Mouse (Mus musculus) heart, embryonic 10.5 days (tissue): ENCODE measurements at regions not wholly inside any gene's neighbourhood (a gene's known extent, or its start where the extent isn't known, plus 50 kb on each side); places are given as distances from the start of the nearest gene placed in this dataset.

Experiments
- DNase-seq: peaks from one replicate; pipeline ENCODE4 v3.0.0-alpha.2; 2017; ENCODE audit warnings: low spot score
- H3K27ac ChIP-seq: fragments of 300-500 bp; sonication (generic); 2 replicates; pipeline ENCODE4 v1.5.1; 2016; ENCODE audit warnings: mild to moderate bottlenecking
- H3K27me3 ChIP-seq: fragments of 300-500 bp; sonication (generic); 2 replicates; pipeline ENCODE4 v1.6.1; 2016; ENCODE audit warnings: mild to moderate bottlenecking; ENCODE audit not compliant: poor library complexity, insufficient read depth, severe bottlenecking
- H3K36me3 ChIP-seq: fragments of 300-500 bp; sonication (generic); 2 replicates; pipeline ENCODE4 v1.6.1; 2016; ENCODE audit warnings: mild to moderate bottlenecking, moderate library complexity
- H3K4me1 ChIP-seq: fragments of 300-500 bp; sonication (generic); 2 replicates; pipeline ENCODE4 v1.6.1; 2016; ENCODE audit warnings: mild to moderate bottlenecking
- H3K4me3 ChIP-seq: fragments of 300-500 bp; sonication (generic); 2 replicates; pipeline ENCODE4 v1.5.1; 2016; ENCODE audit warnings: mild to moderate bottlenecking, moderate library complexity
- H3K9me3 ChIP-seq: fragments of 300-500 bp; sonication (generic); 2 replicates; pipeline ENCODE4 v1.6.1; 2016; ENCODE audit warnings: mild to moderate bottlenecking, moderate library complexity
- WGBS: fragments of 180-500 bp; shearing (Covaris S2); methylation state at CpG from one replicate; pipeline ENCODE4 v1.1.7; 2016; 5-methylcytosine and 5-hydroxymethylcytosine counted together

GRCm38 (mm10) chr8:97052436-97052835 lies 1164.1 kb upstream of the Got2 start:
- Histone ChIP-seq H3K4me1 (no peaks in the 10 kb centered on the region), H3K36me3 (no peaks in the 10 kb centered on the region), H3K9me3 (no peaks in the 10 kb centered on the region), H3K4me3 (no peak overlapping the region), H3K27ac (no peak overlapping the region), H3K27me3 (no peaks in the 10 kb centered on the region)
- 39% methylated on average over 1 of the region's 1 CpGs for WGBS
- peak; percentile 75 for DNase-seq

- no peak for DNase-seq
- no peaks in the 10 kb centered on the region for H3K9me3 ChIP-seq
- 83% methylated on average over 3 of the region's 3 CpGs for WGBS
- H3K4me3 ChIP-seq: no peak overlapping the region
- H3K27ac ChIP-seq: no peak overlapping the region
- no peaks in the 10 kb centered on the region for H3K27me3 ChIP-seq
- H3K36me3 ChIP-seq: no peaks in the 10 kb centered on the region
- H3K4me1 ChIP-seq: no peaks in the 10 kb centered on the region
These were observed 1151.4 kb upstream of the Got2 start for GRCm38 (mm10) chr8:97039778-97040177.

GRCm38 (mm10) chr8:97038854-97039253 lies 1150.5 kb upstream of the Got2 start:
- Histone ChIP-seq H3K4me3 (no peak overlapping the region), H3K4me1 (no peaks in the 10 kb centered on the region), H3K9me3 (no peaks in the 10 kb centered on the region), H3K27ac (no peak overlapping the region), H3K36me3 (no peaks in the 10 kb centered on the region), H3K27me3 (no peaks in the 10 kb centered on the region)
- 83% methylated on average over 5 of the region's 5 CpGs for whole genome bisulfite sequencing
- DNase-seq: no peak

- H3K4me3 ChIP-seq: no peak overlapping the region
- H3K4me1 ChIP-seq: no peaks in the 10 kb centered on the region
- WGBS: 86% methylated on average over 4 of the region's 4 CpGs
- no peaks in the 10 kb centered on the region for H3K9me3 ChIP-seq
- H3K27ac ChIP-seq: no peak overlapping the region
- DNase-seq: no peak
- no peaks in the 10 kb centered on the region for H3K36me3 ChIP-seq
- no peaks in the 10 kb centered on the region for H3K27me3 ChIP-seq
These were observed 1143.8 kb upstream of the Got2 start for GRCm38 (mm10) chr8:97032188-97032587.

GRCm38 (mm10) chr8:97015571-97015970 lies 1127.2 kb upstream of the Got2 start:
- Histone ChIP-seq H3K27ac (no peak overlapping the region), H3K9me3 (no peaks in the 10 kb centered on the region), H3K4me3 (no peak overlapping the region), H3K4me1 (no peaks in the 10 kb centered on the region), H3K36me3 (no peaks in the 10 kb centered on the region), H3K27me3 (no peaks in the 10 kb centered on the region)
- no peak for DNase-seq

GRCm38 (mm10) chr8:97004131-97004530 lies 1115.8 kb upstream of the Got2 start:
- DNase-seq: no peak
- Histone ChIP-seq H3K27me3 (no peaks in the 10 kb centered on the region), H3K4me1 (no peaks in the 10 kb centered on the region), H3K9me3 (no peaks in the 10 kb centered on the region), H3K36me3 (no peaks in the 10 kb centered on the region), H3K4me3 (no peak overlapping the region), H3K27ac (no peak overlapping the region)
- 41% methylated on average over 3 of the region's 3 CpGs for whole genome bisulfite sequencing

GRCm38 (mm10) chr8:96983103-96983502 lies 1094.8 kb upstream of the Got2 start:
- no peak for DNase-seq
- no peaks in the 10 kb centered on the region for H3K4me1 ChIP-seq
- 74% methylated on average over 2 of the region's 2 CpGs for WGBS
- no peak overlapping the region for H3K27ac ChIP-seq
- H3K4me3 ChIP-seq: no peak overlapping the region
- H3K27me3 ChIP-seq: no peaks in the 10 kb centered on the region
- H3K9me3 ChIP-seq: no peaks in the 10 kb centered on the region
- no peaks in the 10 kb centered on the region for H3K36me3 ChIP-seq
